Mouse (Mus musculus) limb, embryonic 10.5 days (tissue): ENCODE measurements around the gene Asic2. TPM values are rescaled to one million over a fixed set of nuclear protein-coding genes. Genes with fewer than 3 reads are reported as not detected.

Source experiments
- DNase-seq: peaks from one replicate; pipeline ENCODE4 v3.0.0-alpha.2; 2017; ENCODE audit warnings: low spot score
- H3K27ac ChIP-seq: fragments of 300-500 bp; sonication (generic); 2 replicates; pipeline ENCODE4 v1.5.1; 2016; ENCODE audit warnings: mild to moderate bottlenecking
- H3K27me3 ChIP-seq: fragments of 300-500 bp; sonication (generic); 2 replicates; pipeline ENCODE4 v1.6.1; 2016; ENCODE audit warnings: low read depth, mild to moderate bottlenecking; ENCODE audit not compliant: poor library complexity, severe bottlenecking
- H3K36me3 ChIP-seq: fragments of 300-500 bp; sonication (generic); 2 replicates; pipeline ENCODE4 v1.6.1; 2016; ENCODE audit warnings: mild to moderate bottlenecking, moderate library complexity
- H3K4me1 ChIP-seq: fragments of 300-500 bp; sonication (generic); 2 replicates; pipeline ENCODE4 v1.6.1; 2016
- H3K4me3 ChIP-seq: fragments of 300-500 bp; sonication (generic); 2 replicates; pipeline ENCODE4 v1.5.1; 2016; ENCODE audit warnings: mild to moderate bottlenecking, moderate library complexity
- H3K9me3 ChIP-seq: fragments of 300-500 bp; sonication (generic); replicated peaks from 2 replicates; pipeline ENCODE4 v1.6.1; 2016; ENCODE audit warnings: mild to moderate bottlenecking
- whole genome bisulfite sequencing: fragments of 180-500 bp; shearing (Covaris S2); methylation state at CpG from one replicate; pipeline ENCODE4 v1.1.7; 2016; 5-methylcytosine and 5-hydroxymethylcytosine counted together
- polyA plus RNA-seq: library from polyadenylated mRNA; unstranded; fragments of >200 nt; fragmentation: Nextera tagmentation; extraction: Ambion mirVana; gene quantifications from 2 replicates; pipeline ENCODE4 v1.2.1, GENCODE M21; 2016

The Asic2 gene
- polyA plus RNA-seq, 1 experiment from 2014 or later, result 1.1 TPM

DNA sequence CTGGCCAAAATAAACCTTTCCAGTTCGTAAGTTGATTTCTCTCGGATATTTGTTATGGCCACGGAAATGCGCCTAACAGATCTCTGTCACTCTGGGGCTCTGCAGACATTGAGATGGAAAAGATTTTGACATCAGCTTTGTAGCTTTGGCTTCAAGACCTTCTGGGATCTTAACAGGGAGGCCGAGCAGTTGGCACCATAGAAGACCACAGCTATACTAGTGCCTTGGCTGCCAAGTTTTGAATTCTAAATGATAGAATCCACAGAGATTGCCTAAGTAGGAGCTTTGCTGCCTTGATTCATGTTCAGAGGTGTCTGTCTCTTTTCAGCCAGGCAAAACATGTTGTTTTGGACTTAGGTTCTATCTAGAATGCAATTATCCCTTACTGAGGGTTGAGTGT, 217.4 kb downstream of the Asic2 start:
- Histone ChIP-seq H3K4me3 (no peak overlapping the region), H3K27ac (no peak overlapping the region), H3K4me1 (no peaks in the 10 kb centered on the region), H3K36me3 (no peaks in the 10 kb centered on the region), H3K9me3 (no peaks in the 10 kb centered on the region), H3K27me3 (no peaks in the 10 kb centered on the region)
- 93% methylated on average over 5 of the region's 5 CpGs for WGBS
- no peak for DNase-seq

DNA sequence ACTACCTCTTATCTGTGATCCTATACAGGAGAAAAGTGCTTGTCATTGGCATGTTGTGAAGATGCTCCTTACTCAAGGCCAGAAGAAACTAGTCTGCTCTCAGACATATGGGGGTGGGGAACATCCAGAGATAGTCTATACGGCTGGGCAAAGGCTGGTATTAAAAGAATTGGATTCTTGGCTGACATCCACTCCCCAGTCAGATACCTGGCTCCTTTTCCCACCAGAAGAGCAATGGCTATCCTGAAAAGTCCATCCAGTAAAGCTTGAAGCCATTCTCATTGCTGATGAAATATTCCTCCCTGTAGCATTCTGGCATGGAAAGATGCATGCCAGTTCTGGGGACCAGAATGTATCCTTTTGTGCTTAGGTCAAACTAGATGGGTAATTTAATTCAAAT, 218.2 kb downstream of the Asic2 start:
- no peaks in the 10 kb centered on the region for H3K27me3 ChIP-seq
- H3K27ac ChIP-seq, result no peak overlapping the region
- no peak overlapping the region for H3K4me3 ChIP-seq
- no peaks in the 10 kb centered on the region for H3K9me3 ChIP-seq
- no peak for DNase-seq
- WGBS, result 92% methylated on average over 1 of the region's 1 CpGs
- no peaks in the 10 kb centered on the region for H3K4me1 ChIP-seq
- H3K36me3 ChIP-seq, result no peaks in the 10 kb centered on the region

DNA sequence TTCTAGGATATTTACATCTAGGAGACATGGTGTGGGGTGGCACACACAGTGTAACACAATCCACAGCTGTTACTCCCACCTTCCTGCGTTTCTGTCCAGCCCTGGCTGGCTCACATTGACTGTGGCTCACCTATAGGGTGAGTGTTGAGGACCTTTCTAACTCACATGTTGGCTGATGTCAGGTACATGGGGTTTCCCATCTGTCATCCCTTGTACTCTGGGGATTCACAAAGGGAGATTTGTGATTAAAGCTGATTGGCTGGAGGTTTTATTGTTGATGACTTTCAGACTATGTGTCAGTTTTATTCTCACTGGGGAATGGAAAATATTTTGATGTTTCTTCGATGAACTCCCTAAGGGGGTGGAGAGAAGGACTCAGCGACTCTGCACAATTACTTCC, 229.3 kb downstream of the Asic2 start:
- no peak for DNase-seq
- WGBS, result 74% methylated on average over 3 of the region's 3 CpGs
- H3K4me3 ChIP-seq, result no peak overlapping the region
- no peaks in the 10 kb centered on the region for H3K27me3 ChIP-seq
- no peaks in the 10 kb centered on the region for H3K9me3 ChIP-seq
- no peaks in the 10 kb centered on the region for H3K36me3 ChIP-seq
- H3K4me1 ChIP-seq, result 0 out of 2 replicates have a peak, but pooled peaks cover 2% of the 10 kb centered on the region
- H3K27ac ChIP-seq, result no peak overlapping the region

GRCm38 (mm10) chr11:81737777-81738176, 230.5 kb downstream of the Asic2 start:
- WGBS, result 63% methylated on average over 3 of the region's 3 CpGs
- DNase-seq, result no peak
- no peaks in the 10 kb centered on the region for H3K36me3 ChIP-seq
- H3K4me1 ChIP-seq, result 0 out of 2 replicates have a peak, but pooled peaks cover 2% of the 10 kb centered on the region
- no peak overlapping the region for H3K27ac ChIP-seq
- H3K27me3 ChIP-seq, result no peaks in the 10 kb centered on the region
- no peaks in the 10 kb centered on the region for H3K9me3 ChIP-seq
- H3K4me3 ChIP-seq, result no peak overlapping the region

- 70% methylated on average over 2 of the region's 2 CpGs for WGBS
Measured at GRCm38 (mm10) chr11:81722071-81722470, 246.2 kb downstream of the Asic2 start.

DNA sequence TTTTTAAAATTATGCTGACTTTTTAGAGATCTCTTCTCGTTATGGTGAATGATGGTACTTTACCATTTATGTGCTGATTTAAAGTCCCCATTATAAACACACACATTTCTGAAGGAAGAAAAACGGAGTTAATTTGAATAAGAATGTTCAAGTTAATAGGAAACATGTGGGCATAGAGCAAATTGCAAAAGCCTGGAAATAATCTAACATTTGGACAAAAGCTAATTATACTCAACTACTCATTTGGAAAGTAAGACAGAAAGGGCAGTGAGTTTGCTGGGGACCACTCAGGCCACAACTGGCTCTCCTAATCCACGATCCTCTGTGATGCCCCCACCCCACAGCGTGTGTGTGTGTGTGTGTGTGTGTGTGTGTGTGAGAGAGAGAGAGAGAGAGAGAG, 253.5 kb downstream of the Asic2 start:
- WGBS, result 47% methylated on average over 4 of the region's 4 CpGs
- Histone ChIP-seq H3K36me3 (no peaks in the 10 kb centered on the region), H3K4me3 (no peak overlapping the region), H3K9me3 (no peaks in the 10 kb centered on the region), H3K27ac (peak overlapping the region; percentile 42; the same call in 1 of the 2 replicates), H3K4me1 (peaks cover 18% of the 10 kb centered on the region), H3K27me3 (no peaks in the 10 kb centered on the region)
- peak; percentile 33 for DNase-seq

More at GRCm38 (mm10) chr11:81722071-81722470, 246.2 kb downstream of the Asic2 start:
- Histone ChIP-seq H3K36me3 (no peaks in the 10 kb centered on the region), H3K4me1 (no peaks in the 10 kb centered on the region), H3K27ac (no peak overlapping the region), H3K9me3 (no peaks in the 10 kb centered on the region), H3K27me3 (no peaks in the 10 kb centered on the region), H3K4me3 (no peak overlapping the region)
- no peak for DNase-seq

GRCm38 (mm10) chr11:81706996-81707395, 261.3 kb downstream of the Asic2 start:
- Histone ChIP-seq H3K4me3 (no peak overlapping the region), H3K27ac (no peak overlapping the region), H3K36me3 (no peaks in the 10 kb centered on the region), H3K9me3 (no peaks in the 10 kb centered on the region), H3K4me1 (no peaks in the 10 kb centered on the region), H3K27me3 (no peaks in the 10 kb centered on the region)
- 74% methylated on average over 5 of the region's 5 CpGs for WGBS
- no peak for DNase-seq

DNA sequence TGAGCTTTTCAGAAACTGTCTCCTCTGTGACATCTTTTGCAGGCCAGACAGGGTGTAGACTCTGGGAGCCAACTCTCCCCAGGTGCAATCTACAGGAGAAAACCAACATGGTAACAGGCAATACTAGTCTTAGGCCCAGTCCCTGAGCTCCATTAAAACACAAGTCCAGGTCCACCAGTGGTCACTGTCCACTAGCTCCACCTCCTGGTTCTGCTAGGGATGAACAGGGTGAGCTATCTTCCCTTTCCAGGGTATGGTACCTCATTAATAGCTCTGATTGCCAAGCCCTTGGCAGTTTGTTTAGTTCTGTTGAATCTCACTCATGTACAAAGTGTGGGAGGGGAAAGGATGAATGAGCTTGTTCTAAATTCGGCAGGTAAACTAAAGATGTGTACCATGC, 270.2 kb downstream of the Asic2 start:
- Histone ChIP-seq H3K9me3 (no peaks in the 10 kb centered on the region), H3K36me3 (no peaks in the 10 kb centered on the region), H3K27me3 (no peaks in the 10 kb centered on the region), H3K4me1 (no peaks in the 10 kb centered on the region), H3K27ac (no peak overlapping the region), H3K4me3 (no peak overlapping the region)
- no peak for DNase-seq
- WGBS, result 87% methylated on average over 1 of the region's 1 CpGs

GRCm38 (mm10) chr11:81695501-81695900, 272.8 kb downstream of the Asic2 start:
- DNase-seq, result no peak
- H3K36me3 ChIP-seq, result no peaks in the 10 kb centered on the region
- no peaks in the 10 kb centered on the region for H3K27me3 ChIP-seq
- no peak overlapping the region for H3K4me3 ChIP-seq
- 84% methylated on average over 2 of the region's 2 CpGs for WGBS
- H3K9me3 ChIP-seq, result no peaks in the 10 kb centered on the region
- no peaks in the 10 kb centered on the region for H3K4me1 ChIP-seq
- H3K27ac ChIP-seq, result no peak overlapping the region

- H3K36me3 ChIP-seq, result no peaks in the 10 kb centered on the region
- whole genome bisulfite sequencing, result 82% methylated on average over 2 of the region's 2 CpGs
- H3K4me1 ChIP-seq, result no peaks in the 10 kb centered on the region
- no peak overlapping the region for H3K4me3 ChIP-seq
- H3K27me3 ChIP-seq, result no peaks in the 10 kb centered on the region
- no peak overlapping the region for H3K27ac ChIP-seq
- H3K9me3 ChIP-seq, result no peaks in the 10 kb centered on the region
- no peak for DNase-seq
Measured at GRCm38 (mm10) chr11:81680511-81680910, 287.7 kb downstream of the Asic2 start.

DNA sequence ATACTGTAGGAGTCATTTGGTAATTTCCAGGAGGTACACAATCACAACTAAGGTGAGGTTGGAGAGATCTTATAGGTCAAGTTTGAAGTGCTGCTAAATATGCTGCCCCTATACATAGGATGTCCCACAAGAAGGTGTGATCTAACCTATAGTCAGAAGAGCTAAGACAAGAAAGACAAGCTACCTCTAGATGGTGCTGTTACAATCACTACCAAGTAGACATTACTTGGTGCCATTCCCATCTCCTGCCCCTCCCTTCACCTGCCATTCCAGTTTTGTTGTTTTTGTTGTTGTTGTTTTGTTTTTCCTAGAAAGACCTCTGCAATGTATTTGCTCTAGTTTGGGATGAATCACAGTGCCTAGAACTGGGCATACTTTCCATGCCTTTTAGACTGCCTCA, 296.5 kb downstream of the Asic2 start:
- Histone ChIP-seq H3K9me3 (no peaks in the 10 kb centered on the region), H3K27me3 (no peaks in the 10 kb centered on the region)

GRCm38 (mm10) chr11:81670436-81670835, 297.8 kb downstream of the Asic2 start:
- H3K27me3 ChIP-seq, result no peaks in the 10 kb centered on the region
- H3K9me3 ChIP-seq, result no peaks in the 10 kb centered on the region
- no peaks in the 10 kb centered on the region for H3K36me3 ChIP-seq
- H3K27ac ChIP-seq, result no peak overlapping the region
- 63% methylated on average over 3 of the region's 3 CpGs for WGBS
- DNase-seq, result no peak
- no peak overlapping the region for H3K4me3 ChIP-seq
- H3K4me1 ChIP-seq, result no peaks in the 10 kb centered on the region

More for the DNA sequence above, 296.5 kb downstream of the Asic2 start:
- no peak for DNase-seq
- no peak overlapping the region for H3K27ac ChIP-seq
- no peak overlapping the region for H3K4me3 ChIP-seq
- H3K36me3 ChIP-seq, result no peaks in the 10 kb centered on the region
- no peaks in the 10 kb centered on the region for H3K4me1 ChIP-seq

DNA sequence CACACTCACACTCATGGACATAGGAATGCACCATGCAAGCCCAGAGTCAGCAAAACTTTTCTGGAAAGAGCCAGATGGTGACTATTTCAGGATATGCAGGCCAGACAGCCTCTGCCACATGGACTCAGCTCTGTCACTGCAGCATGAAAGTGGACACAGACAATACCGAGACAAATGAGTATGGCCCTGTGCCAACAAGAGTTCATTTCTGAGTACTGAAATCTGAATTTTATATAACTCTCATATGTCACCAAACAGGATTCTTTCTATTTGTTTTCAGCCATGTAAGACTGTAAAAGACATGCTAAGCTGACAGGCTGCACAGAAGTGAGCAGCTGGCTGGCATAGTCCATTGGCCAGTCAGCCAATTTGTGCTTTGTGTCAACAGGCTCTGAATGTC, 309.4 kb downstream of the Asic2 start:
- no peak overlapping the region for H3K27ac ChIP-seq
- H3K4me1 ChIP-seq, result no peaks in the 10 kb centered on the region; the same call in 1 of the 2 replicates
- no peaks in the 10 kb centered on the region for H3K9me3 ChIP-seq
- no peaks in the 10 kb centered on the region for H3K36me3 ChIP-seq
- no peaks in the 10 kb centered on the region for H3K27me3 ChIP-seq
- DNase-seq, result no peak
- WGBS, result 94% methylated on average over 1 of the region's 1 CpGs
- no peak overlapping the region for H3K4me3 ChIP-seq

DNA sequence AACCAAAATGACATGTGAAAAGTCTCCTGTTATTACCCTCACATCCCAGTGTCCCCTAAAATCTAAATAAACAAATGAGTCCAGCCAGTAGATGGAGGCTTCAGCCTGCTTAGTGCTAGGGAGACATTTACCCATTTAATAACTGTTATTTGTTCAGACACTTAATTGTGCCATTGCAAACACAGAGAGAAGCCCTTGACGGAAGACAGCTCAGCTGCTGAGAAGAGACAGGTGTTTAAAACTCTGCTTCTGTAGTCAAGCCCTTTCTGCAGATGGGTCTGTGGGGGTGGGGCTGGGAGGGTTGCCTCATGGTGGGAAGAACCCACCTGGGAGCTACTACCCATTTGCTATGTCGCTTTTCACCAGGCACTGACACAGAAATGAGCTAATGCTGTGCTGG, 311.1 kb downstream of the Asic2 start:
- WGBS, result 48% methylated on average over 2 of the region's 2 CpGs
- Histone ChIP-seq H3K4me3 (no peak overlapping the region), H3K9me3 (no peaks in the 10 kb centered on the region), H3K27ac (no peak overlapping the region), H3K4me1 (no peaks in the 10 kb centered on the region; the same call in 1 of the 2 replicates), H3K36me3 (no peaks in the 10 kb centered on the region), H3K27me3 (no peaks in the 10 kb centered on the region)
- no peak for DNase-seq
